Mouse (Mus musculus): Measurements from ENCODE around the gene Cfdp1. TPM values are rescaled to one million over a fixed set of nuclear protein-coding genes. Genes with fewer than 3 reads are reported as not detected.

Gene Cfdp1
- total RNA-seq, 1 experiment: 190 TPM

GRCm38 (mm10) chr8:111743792-111744696 lies 110.0 kb downstream of the Cfdp1 start, which contains the start of gene Bcar1:
Gene Bcar1 (minus strand): TSS chr8:111743809.
- no peaks in the 10 kb centered on the region for H3K9me3 ChIP-seq (ENCODE audit: control insufficient read depth, insufficient read depth, low read depth, low read length)
- TF ChIP-seq ZNF384 (IDR thresholded peaks at IDR 0.05; ENCODE audit: low read depth, low read length) (no peak), MAFK (IDR thresholded peaks at IDR 0.05; ENCODE audit: insufficient read depth, low read depth, low read length) (no peak), ZC3H11A (IDR thresholded peaks at IDR 0.05; ENCODE audit: borderline replicate concordance, low read depth, low read length) (no peak), HCFC1 (IDR thresholded peaks at IDR 0.05; ENCODE audit: borderline replicate concordance, insufficient read depth, low read length) (no peak), CHD2 (IDR thresholded peaks at IDR 0.05; ENCODE audit: low read depth, low read length) (no peak)
- peak within 1 kb of the TSS; percentile 78 to 88 for H3K4me3 ChIP-seq (ENCODE audit: insufficient read depth in 1 of 2, low read depth in 1 of 2, low read length in 2 of 2, poor library complexity in 1 of 2, severe bottlenecking in 1 of 2)
- peaks cover 14 to 43% of the 10 kb centered on the region in 2 experiments for H3K4me1 ChIP-seq (ENCODE audit: control insufficient read depth in 2 of 2, insufficient read depth in 2 of 2, low read length in 2 of 2, poor library complexity in 1 of 2)
- H3K27ac ChIP-seq (ENCODE audit: insufficient read depth, low read depth, low read length, poor library complexity, severe bottlenecking): peak within 1 kb of the TSS; percentile 47; the same call in 1 of the 2 replicates
- in situ Hi-C loops (cut with MboI; ENCODE audit: low sequenced_read_pairs in 2 of 2, unreplicated experiment in 2 of 2): no loop called here
- no peak for DNase-seq (ENCODE audit: low read depth, low spot score)
- peak within 1 kb of the TSS; percentile 82 for H3K9ac ChIP-seq (ENCODE audit: insufficient read depth, low read depth, low read length, poor library complexity, severe bottlenecking)
- peaks cover 3% of the 10 kb centered on the region; the same call in 1 of the 2 replicates for H3K36me3 ChIP-seq (ENCODE audit: control insufficient read depth, insufficient read depth, low read length, poor library complexity, severe bottlenecking)

- in situ Hi-C loops (cut with MboI; ENCODE audit: low sequenced_read_pairs in 2 of 2, unreplicated experiment in 2 of 2): no loop called here
- no peak for DNase-seq (ENCODE audit: low read depth, low spot score)
- Histone ChIP-seq H3K27ac (ENCODE audit: insufficient read depth, low read depth, low read length, poor library complexity, severe bottlenecking) (0 out of 2 replicates have a peak overlapping the region, but pooled peaks have one; percentile 28), H3K36me3 (ENCODE audit: control insufficient read depth, insufficient read depth, low read length, poor library complexity, severe bottlenecking) (peaks cover 3% of the 10 kb centered on the region; the same call in 1 of the 2 replicates), H3K9ac (ENCODE audit: insufficient read depth, low read depth, low read length, poor library complexity, severe bottlenecking) (peak overlapping the region; percentile 82), H3K4me3 (ENCODE audit: insufficient read depth in 1 of 2, low read depth in 1 of 2, low read length in 2 of 2, poor library complexity in 1 of 2, severe bottlenecking in 1 of 2) (peak overlapping the region; percentile 78 to 88), H3K4me1 (ENCODE audit: control insufficient read depth in 2 of 2, insufficient read depth in 2 of 2, low read length in 2 of 2, poor library complexity in 1 of 2) (peaks cover 12 to 43% of the 10 kb centered on the region in 2 experiments), H3K9me3 (ENCODE audit: control insufficient read depth, insufficient read depth, low read depth, low read length) (no peaks in the 10 kb centered on the region)
- TF ChIP-seq MAFK (IDR thresholded peaks at IDR 0.05; ENCODE audit: insufficient read depth, low read depth, low read length) (no peak), ZNF384 (IDR thresholded peaks at IDR 0.05; ENCODE audit: low read depth, low read length) (no peak), CHD2 (IDR thresholded peaks at IDR 0.05; ENCODE audit: low read depth, low read length) (no peak), ZC3H11A (IDR thresholded peaks at IDR 0.05; ENCODE audit: borderline replicate concordance, low read depth, low read length) (no peak), HCFC1 (IDR thresholded peaks at IDR 0.05; ENCODE audit: borderline replicate concordance, insufficient read depth, low read length) (no peak)
Observed at GRCm38 (mm10) chr8:111743101-111743791, 110.8 kb downstream of the Cfdp1 start.

- Histone ChIP-seq H3K9me3 (ENCODE audit: control insufficient read depth, insufficient read depth, low read depth, low read length) (no peaks in the 10 kb centered on the region), H3K36me3 (ENCODE audit: control insufficient read depth, insufficient read depth, low read length, poor library complexity, severe bottlenecking) (peaks cover 3% of the 10 kb centered on the region; the same call in 1 of the 2 replicates), H3K4me1 (ENCODE audit: control insufficient read depth in 2 of 2, insufficient read depth in 2 of 2, low read length in 2 of 2, poor library complexity in 1 of 2) (peaks cover 10 to 40% of the 10 kb centered on the region in 2 experiments), H3K9ac (ENCODE audit: insufficient read depth, low read depth, low read length, poor library complexity, severe bottlenecking) (peak overlapping the region; percentile 82), H3K4me3 (ENCODE audit: insufficient read depth in 1 of 2, low read depth in 1 of 2, low read length in 2 of 2, poor library complexity in 1 of 2, severe bottlenecking in 1 of 2) (peak overlapping the region; percentile 78 to 88), H3K27ac (ENCODE audit: insufficient read depth, low read depth, low read length, poor library complexity, severe bottlenecking) (no peak overlapping the region)
- in situ Hi-C loops (cut with MboI; ENCODE audit: low sequenced_read_pairs in 2 of 2, unreplicated experiment in 2 of 2): no loop called here
- no peak for DNase-seq (ENCODE audit: low read depth, low spot score)
- TF ChIP-seq HCFC1 (IDR thresholded peaks at IDR 0.05; ENCODE audit: borderline replicate concordance, insufficient read depth, low read length) (no peak), ZNF384 (IDR thresholded peaks at IDR 0.05; ENCODE audit: low read depth, low read length) (no peak), ZC3H11A (IDR thresholded peaks at IDR 0.05; ENCODE audit: borderline replicate concordance, low read depth, low read length) (no peak), CHD2 (IDR thresholded peaks at IDR 0.05; ENCODE audit: low read depth, low read length) (no peak), MAFK (IDR thresholded peaks at IDR 0.05; ENCODE audit: insufficient read depth, low read depth, low read length) (peak; percentile 72; the same call in 1 of the 2 replicates)
Observed at GRCm38 (mm10) chr8:111742261-111743037, 111.6 kb downstream of the Cfdp1 start.

GRCm38 (mm10) chr8:111741556-111741955 lies 112.5 kb downstream of the Cfdp1 start:
- H3K9ac ChIP-seq (ENCODE audit: insufficient read depth, low read depth, low read length, poor library complexity, severe bottlenecking): 0 out of 2 replicates have a peak overlapping the region, but pooled peaks have one; percentile 10
- H3K4me3 ChIP-seq (ENCODE audit: insufficient read depth in 1 of 2, low read depth in 1 of 2, low read length in 2 of 2, poor library complexity in 1 of 2, severe bottlenecking in 1 of 2): no peak overlapping the region
- peaks cover 5 to 39% of the 10 kb centered on the region in 2 experiments for H3K4me1 ChIP-seq (ENCODE audit: control insufficient read depth in 2 of 2, insufficient read depth in 2 of 2, low read length in 2 of 2, poor library complexity in 1 of 2)
- in situ Hi-C loops (cut with MboI; ENCODE audit: low sequenced_read_pairs in 2 of 2, unreplicated experiment in 2 of 2): no loop called here
- no peak for TF ChIP-seq CHD2 (IDR thresholded peaks at IDR 0.05; ENCODE audit: low read depth, low read length)
- no peak for TF ChIP-seq MAFK (IDR thresholded peaks at IDR 0.05; ENCODE audit: insufficient read depth, low read depth, low read length)
- TF ChIP-seq ZC3H11A (IDR thresholded peaks at IDR 0.05; ENCODE audit: borderline replicate concordance, low read depth, low read length): no peak
- TF ChIP-seq ZNF384 (IDR thresholded peaks at IDR 0.05; ENCODE audit: low read depth, low read length): no peak
- no peak for TF ChIP-seq HCFC1 (IDR thresholded peaks at IDR 0.05; ENCODE audit: borderline replicate concordance, insufficient read depth, low read length)
- DNase-seq (ENCODE audit: low read depth, low spot score): no peak
- H3K36me3 ChIP-seq (ENCODE audit: control insufficient read depth, insufficient read depth, low read length, poor library complexity, severe bottlenecking): peaks cover 3% of the 10 kb centered on the region; the same call in 1 of the 2 replicates
- no peaks in the 10 kb centered on the region for H3K9me3 ChIP-seq (ENCODE audit: control insufficient read depth, insufficient read depth, low read depth, low read length)
- H3K27ac ChIP-seq (ENCODE audit: insufficient read depth, low read depth, low read length, poor library complexity, severe bottlenecking): no peak overlapping the region
